Mouse (Mus musculus): ENCODE results near the gene Sept14. TPM values are rescaled to one million over a fixed set of nuclear protein-coding genes. Genes with fewer than 3 reads are reported as not detected.

Sept14 gene
- polyA plus RNA-seq, 1 experiment = 0.11 TPM

- no peaks in the 10 kb centered on the region for H3K27me3 ChIP-seq (ENCODE audit: control insufficient read depth, insufficient read depth, low read length)
- 77% methylated on average over 11 of the region's 11 CpGs for WGBS
- TF ChIP-seq CTCF (IDR thresholded peaks at IDR 0.05; ENCODE audit: borderline replicate concordance, control insufficient read depth, extremely low read depth, insufficient read depth, low read length, poor library complexity) (no peak), POLR2A (IDR thresholded peaks at IDR 0.05; ENCODE audit: control insufficient read depth, extremely low read depth, insufficient read depth, low read length, poor library complexity) (no peak)
- H3K27ac ChIP-seq (ENCODE audit: control insufficient read depth, insufficient read depth, low read length) = no peak overlapping the region
- H3K36me3 ChIP-seq (ENCODE audit: control insufficient read depth, insufficient read depth, low read length) = no peaks in the 10 kb centered on the region
- H3K4me3 ChIP-seq (ENCODE audit: control insufficient read depth, insufficient read depth, low read length) = no peak overlapping the region
- H3K4me1 ChIP-seq (replicated peaks; ENCODE audit: control insufficient read depth, insufficient read depth, low read length) = peaks cover 3% of the 10 kb centered on the region
- no peak for DNase-seq
These were observed 22.0 kb upstream of the Sept14 start for GRCm38 (mm10) chr5:129730344-129730743.

- Histone ChIP-seq H3K4me1 (replicated peaks; ENCODE audit: control insufficient read depth, insufficient read depth, low read length) (peaks cover 3% of the 10 kb centered on the region), H3K4me3 (ENCODE audit: control insufficient read depth, insufficient read depth, low read length) (no peak overlapping the region), H3K27ac (ENCODE audit: control insufficient read depth, insufficient read depth, low read length) (no peak overlapping the region), H3K36me3 (ENCODE audit: control insufficient read depth, insufficient read depth, low read length) (no peaks in the 10 kb centered on the region), H3K27me3 (ENCODE audit: control insufficient read depth, insufficient read depth, low read length) (no peaks in the 10 kb centered on the region)
- no peak for DNase-seq
- 88% methylated on average over 11 of the region's 11 CpGs for WGBS
- TF ChIP-seq POLR2A (IDR thresholded peaks at IDR 0.05; ENCODE audit: control insufficient read depth, extremely low read depth, insufficient read depth, low read length, poor library complexity) = no peak
- no peak for TF ChIP-seq CTCF (IDR thresholded peaks at IDR 0.05; ENCODE audit: borderline replicate concordance, control insufficient read depth, extremely low read depth, insufficient read depth, low read length, poor library complexity)
These were observed 21.0 kb upstream of the Sept14 start for GRCm38 (mm10) chr5:129729286-129729685.

GRCm38 (mm10) chr5:129726784-129727183 lies 18.5 kb upstream of the Sept14 start:
- no peak overlapping the region for H3K4me3 ChIP-seq (ENCODE audit: control insufficient read depth, insufficient read depth, low read length)
- DNase-seq = no peak
- H3K4me1 ChIP-seq (replicated peaks; ENCODE audit: control insufficient read depth, insufficient read depth, low read length) = peaks cover 9% of the 10 kb centered on the region
- no peak overlapping the region for H3K27ac ChIP-seq (ENCODE audit: control insufficient read depth, insufficient read depth, low read length)
- 96% methylated on average over 3 of the region's 3 CpGs for WGBS
- no peaks in the 10 kb centered on the region for H3K27me3 ChIP-seq (ENCODE audit: control insufficient read depth, insufficient read depth, low read length)
- TF ChIP-seq POLR2A (IDR thresholded peaks at IDR 0.05; ENCODE audit: control insufficient read depth, extremely low read depth, insufficient read depth, low read length, poor library complexity) (no peak), CTCF (IDR thresholded peaks at IDR 0.05; ENCODE audit: borderline replicate concordance, control insufficient read depth, extremely low read depth, insufficient read depth, low read length, poor library complexity) (no peak)
- no peaks in the 10 kb centered on the region for H3K36me3 ChIP-seq (ENCODE audit: control insufficient read depth, insufficient read depth, low read length)

GRCm38 (mm10) chr5:129725774-129726392 lies 17.6 kb upstream of the Sept14 start:
- Histone ChIP-seq H3K27ac (ENCODE audit: control insufficient read depth, insufficient read depth, low read length) (no peak overlapping the region; the same call in 1 of the 2 replicates), H3K4me1 (replicated peaks; ENCODE audit: control insufficient read depth, insufficient read depth, low read length) (peaks cover 9% of the 10 kb centered on the region), H3K27me3 (ENCODE audit: control insufficient read depth, insufficient read depth, low read length) (no peaks in the 10 kb centered on the region), H3K36me3 (ENCODE audit: control insufficient read depth, insufficient read depth, low read length) (no peaks in the 10 kb centered on the region), H3K4me3 (ENCODE audit: control insufficient read depth, insufficient read depth, low read length) (peak overlapping the region; percentile 67)
- DNase-seq = peak; percentile 13
- TF ChIP-seq CTCF (IDR thresholded peaks at IDR 0.05; ENCODE audit: borderline replicate concordance, control insufficient read depth, extremely low read depth, insufficient read depth, low read length, poor library complexity) (no peak), POLR2A (IDR thresholded peaks at IDR 0.05; ENCODE audit: control insufficient read depth, extremely low read depth, insufficient read depth, low read length, poor library complexity) (no peak)
- 38% methylated on average over 7 of the region's 7 CpGs for WGBS

GRCm38 (mm10) chr5:129724834-129725773 lies 16.8 kb upstream of the Sept14 start, which contains the start of gene Nipsnap2:
TSS of gene Nipsnap2 (plus strand) at chr5:129725063.
- under 1% methylated on average over 90 of the region's 93 CpGs for WGBS
- Histone ChIP-seq H3K36me3 (ENCODE audit: control insufficient read depth, insufficient read depth, low read length) (no peaks in the 10 kb centered on the region), H3K27ac (ENCODE audit: control insufficient read depth, insufficient read depth, low read length) (peak within 1 kb of the TSS; percentile 17; the same call in 1 of the 2 replicates), H3K27me3 (ENCODE audit: control insufficient read depth, insufficient read depth, low read length) (no peaks in the 10 kb centered on the region), H3K4me3 (ENCODE audit: control insufficient read depth, insufficient read depth, low read length) (peak within 1 kb of the TSS; percentile 67), H3K4me1 (replicated peaks; ENCODE audit: control insufficient read depth, insufficient read depth, low read length) (peaks cover 9% of the 10 kb centered on the region)
- peak; percentile 94 for DNase-seq
- TF ChIP-seq POLR2A (IDR thresholded peaks at IDR 0.05; ENCODE audit: control insufficient read depth, extremely low read depth, insufficient read depth, low read length, poor library complexity) (peak; percentile 91), CTCF (IDR thresholded peaks at IDR 0.05; ENCODE audit: borderline replicate concordance, control insufficient read depth, extremely low read depth, insufficient read depth, low read length, poor library complexity) (peak; percentile 100)

GRCm38 (mm10) chr5:129724268-129724667 lies 16.0 kb upstream of the Sept14 start:
- Histone ChIP-seq H3K4me1 (replicated peaks; ENCODE audit: control insufficient read depth, insufficient read depth, low read length) (peaks cover 9% of the 10 kb centered on the region), H3K4me3 (ENCODE audit: control insufficient read depth, insufficient read depth, low read length) (no peak overlapping the region), H3K27me3 (ENCODE audit: control insufficient read depth, insufficient read depth, low read length) (no peaks in the 10 kb centered on the region), H3K27ac (ENCODE audit: control insufficient read depth, insufficient read depth, low read length) (no peak overlapping the region), H3K36me3 (ENCODE audit: control insufficient read depth, insufficient read depth, low read length) (peaks cover under 1% of the 10 kb centered on the region; the same call in 1 of the 2 replicates)
- DNase-seq = no peak
- 30% methylated on average over 4 of the region's 4 CpGs for WGBS
- no peak for TF ChIP-seq POLR2A (IDR thresholded peaks at IDR 0.05; ENCODE audit: control insufficient read depth, extremely low read depth, insufficient read depth, low read length, poor library complexity)
- no peak for TF ChIP-seq CTCF (IDR thresholded peaks at IDR 0.05; ENCODE audit: borderline replicate concordance, control insufficient read depth, extremely low read depth, insufficient read depth, low read length, poor library complexity)

All from thymus, adult 2 months (tissue).